Mouse (Mus musculus) erythroblast, adult 5-6 weeks (primary cell): ENCODE results near the gene Kif24. TPM values are rescaled to one million over a fixed set of nuclear protein-coding genes. Genes with fewer than 3 reads are reported as not detected.

Experiments used
- ATAC-seq: replicated peaks from 2 replicates; pipeline ENCODE4 v1.8.0; 2016; ENCODE audit warnings: moderate number of reproducible peaks, mild to moderate bottlenecking, moderate TSS enrichment, inconsistent platforms; ENCODE audit not compliant: poor library complexity, low FRiP score, severe bottlenecking
- total RNA-seq, 2 experiments: library from RNA; stranded (forward) in 1 of 2; stranded (reverse) in 1 of 2; fragments of 150-400 nt in 1 of 2; fragments of 200-764, 138-1000 nt in 1 of 2; gene quantifications; 2 replicates each; pipeline versions ENCODE4 v1.2.3 to v1.2.4; 2015 to 2017; ENCODE audit warnings: low replicate concordance in 2 of 2

The Kif24 gene
- total RNA-seq, 2 experiments from 2014 or later: 3.5 to 26.0 TPM

DNA sequence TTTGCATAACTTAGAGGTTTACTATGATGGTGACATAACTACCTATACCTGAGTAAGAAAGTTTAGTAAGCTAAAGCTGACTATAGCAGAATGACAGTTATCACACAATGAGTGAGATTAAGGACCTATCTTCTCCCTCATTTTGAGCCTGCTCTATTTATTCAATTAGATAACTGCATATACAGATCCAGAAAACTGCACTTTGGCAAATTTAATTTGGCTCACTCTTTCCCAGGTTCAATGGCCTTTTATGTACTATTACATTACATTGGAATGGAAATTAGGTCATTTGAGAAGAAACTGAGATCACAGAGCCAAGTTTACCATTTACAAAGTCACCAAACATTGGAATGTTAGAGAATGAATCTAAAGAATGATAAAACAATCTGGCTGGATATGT, 47.7 kb downstream of the Kif24 start:
- no peak for ATAC-seq

- ATAC-seq: no peak
These were observed 55.3 kb downstream of the Kif24 start for GRCm38 (mm10) chr4:41409341-41409740.

DNA sequence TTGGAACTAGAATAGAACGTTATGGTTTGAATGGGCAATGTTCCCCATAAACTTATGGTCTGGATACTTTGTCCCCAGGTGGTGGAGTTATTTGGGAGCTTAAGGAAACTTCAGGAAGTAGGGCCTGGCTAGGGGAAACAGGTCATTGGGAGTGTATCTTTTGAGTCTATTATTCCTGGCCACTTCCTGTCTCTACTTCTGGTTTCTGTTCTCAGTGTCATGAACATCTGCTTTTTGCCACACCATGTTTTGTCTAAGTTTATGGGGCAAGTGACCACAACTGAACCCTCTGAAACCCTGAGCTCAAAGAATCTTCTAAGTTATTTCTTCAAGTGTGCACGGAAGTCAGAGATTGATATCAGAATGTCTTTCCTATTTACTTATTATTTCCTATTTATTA, 57.3 kb downstream of the Kif24 start:
- ATAC-seq: no peak

DNA sequence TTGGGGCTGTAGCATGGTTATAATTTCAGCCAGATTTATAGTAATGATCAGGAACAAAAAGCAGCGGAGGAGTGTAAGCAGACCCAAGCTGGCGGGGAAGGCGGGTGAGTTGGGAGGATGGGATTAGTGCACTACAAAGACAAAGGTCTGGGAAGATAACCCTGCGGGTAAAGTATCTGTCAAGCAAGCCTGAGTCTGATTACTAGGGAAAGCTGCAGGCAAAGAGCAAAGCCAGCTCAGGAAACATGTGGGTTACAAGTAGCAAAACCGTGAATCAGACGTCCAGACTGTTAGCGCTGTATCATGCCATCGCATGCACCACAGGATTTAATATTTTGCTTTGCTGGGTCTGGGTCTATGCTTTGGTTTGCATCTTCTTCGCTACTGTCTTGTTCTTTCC, 58.1 kb downstream of the Kif24 start:
- no peak for ATAC-seq

GRCm38 (mm10) chr4:41401573-41401972, 63.1 kb downstream of the Kif24 start:
- no peak for ATAC-seq

- no peak for ATAC-seq
These were observed 63.5 kb downstream of the Kif24 start for GRCm38 (mm10) chr4:41401167-41401566.

DNA sequence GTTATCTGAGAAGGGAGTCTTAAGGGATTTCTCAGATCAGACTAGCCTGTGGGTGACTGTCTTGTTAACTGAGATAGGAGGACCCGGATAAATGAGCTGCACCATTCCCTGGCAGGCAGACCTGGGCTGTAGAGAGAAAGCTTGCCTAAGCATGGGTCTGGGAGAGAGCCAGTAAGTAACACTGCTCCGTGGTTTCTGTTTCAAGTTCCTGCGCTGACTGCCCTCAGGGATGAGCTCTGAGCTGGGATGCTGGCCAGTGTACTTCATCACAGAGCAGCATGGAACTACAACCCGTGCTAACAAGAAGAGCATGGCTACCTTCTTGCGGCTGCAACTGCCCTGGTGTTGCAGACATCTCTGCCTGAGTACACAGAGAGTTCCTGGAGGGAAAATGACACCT, 64.8 kb downstream of the Kif24 start:
- ATAC-seq: no peak

DNA sequence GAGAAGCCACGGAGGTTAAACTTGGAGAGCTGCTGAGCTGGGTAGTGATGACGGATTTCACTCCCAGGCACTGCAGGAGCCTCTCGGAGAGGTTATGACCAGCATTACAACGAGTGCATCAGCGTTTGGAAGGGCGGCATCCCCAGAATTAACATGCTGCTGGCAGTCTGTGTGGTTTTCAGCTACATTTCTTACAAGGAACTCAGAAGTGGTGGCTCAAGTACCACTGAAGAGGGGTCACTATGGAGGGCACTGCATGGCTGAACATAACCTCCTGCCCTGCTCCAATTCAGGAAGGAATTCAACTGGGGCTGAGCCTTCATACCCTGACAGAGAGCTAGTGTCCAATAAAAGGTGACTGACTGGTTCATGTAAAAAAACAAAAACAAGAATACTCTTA, 66.3 kb downstream of the Kif24 start:
- ATAC-seq: no peak

DNA sequence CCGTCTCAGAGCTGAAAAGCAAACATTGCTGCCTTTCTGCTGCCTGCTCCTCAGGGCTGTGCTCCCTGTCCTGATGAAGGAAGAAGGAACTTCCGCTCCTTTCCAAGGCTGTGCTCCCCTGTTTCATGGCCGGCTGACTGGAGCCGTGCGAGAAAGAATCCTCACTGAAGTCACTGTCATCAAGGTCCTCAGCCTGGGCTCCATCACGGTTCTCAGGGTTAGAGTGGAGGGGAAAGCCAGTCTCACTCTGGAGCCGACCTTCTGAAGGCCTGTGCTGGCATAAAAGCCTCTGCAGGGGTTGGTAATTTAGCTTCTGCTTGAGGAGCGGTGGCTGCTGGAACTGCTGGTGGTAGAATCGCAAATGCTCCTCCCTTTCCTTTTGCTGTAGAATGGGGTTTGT, 70.0 kb downstream of the Kif24 start:
- no peak for ATAC-seq

GRCm38 (mm10) chr4:41391015-41391414, 73.7 kb downstream of the Kif24 start:
- no peak for ATAC-seq

- peak; percentile 49 for ATAC-seq
These were observed 74.6 kb downstream of the Kif24 start for GRCm38 (mm10) chr4:41390122-41390521.

- ATAC-seq: no peak
These were observed 75.4 kb downstream of the Kif24 start for GRCm38 (mm10) chr4:41389240-41389639.

DNA sequence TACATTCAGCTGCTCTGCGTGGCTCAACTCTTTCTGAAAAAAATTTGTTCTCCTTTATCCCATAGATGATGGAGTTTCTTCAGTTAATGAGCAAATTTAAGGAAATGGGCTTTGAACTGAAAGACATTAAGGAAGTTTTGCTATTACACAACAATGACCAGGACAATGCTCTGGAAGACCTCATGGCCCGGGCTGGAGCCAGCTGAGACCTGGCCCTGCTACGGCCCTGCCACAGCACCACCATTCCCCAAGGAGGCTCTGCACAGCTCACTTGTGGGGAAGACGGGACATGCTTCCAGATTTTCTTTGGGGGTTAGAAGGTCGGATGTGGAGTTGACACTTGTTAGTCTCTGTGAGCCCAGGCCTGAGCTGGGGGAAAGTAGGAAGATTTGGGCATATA, 76.1 kb downstream of the Kif24 start:
- ATAC-seq: no peak

DNA sequence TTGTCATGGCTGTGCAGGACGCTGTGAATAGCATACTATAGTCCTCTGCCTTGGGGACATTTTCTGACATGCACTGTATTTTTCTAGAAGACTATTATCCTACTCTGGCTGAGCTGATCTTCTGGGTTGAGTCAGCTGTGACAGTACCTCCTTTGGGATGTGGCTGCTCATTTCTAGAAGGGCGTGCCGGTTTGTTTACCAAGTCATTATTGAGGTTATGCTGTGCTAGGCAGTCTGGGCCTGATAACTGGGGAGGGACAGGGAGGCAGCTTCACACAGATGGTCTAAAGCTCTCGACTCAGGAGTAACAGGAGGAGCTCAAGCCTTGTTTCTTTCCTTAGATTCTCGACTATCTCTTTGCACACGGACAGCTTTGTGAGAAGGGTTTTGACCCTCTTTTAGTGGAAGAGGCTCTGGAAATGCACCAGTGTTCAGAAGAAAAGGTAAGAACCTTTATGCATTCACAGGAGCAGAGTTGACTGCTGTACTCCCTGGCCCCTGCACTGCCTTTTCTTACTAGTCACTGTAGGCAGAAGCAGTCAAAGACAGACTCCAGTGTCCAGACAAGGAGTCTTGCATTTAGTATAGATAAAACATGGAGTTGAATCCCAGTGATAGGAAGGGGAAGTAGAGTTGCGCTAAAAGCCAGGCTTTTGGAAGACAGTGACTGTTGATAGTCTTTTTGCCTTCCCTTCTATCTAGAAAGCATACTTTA, 76.8 kb downstream of the Kif24 start:
- ATAC-seq: peak; percentile 87

GRCm38 (mm10) chr4:41386412-41386975, 78.2 kb downstream of the Kif24 start:
- ATAC-seq: no peak

DNA sequence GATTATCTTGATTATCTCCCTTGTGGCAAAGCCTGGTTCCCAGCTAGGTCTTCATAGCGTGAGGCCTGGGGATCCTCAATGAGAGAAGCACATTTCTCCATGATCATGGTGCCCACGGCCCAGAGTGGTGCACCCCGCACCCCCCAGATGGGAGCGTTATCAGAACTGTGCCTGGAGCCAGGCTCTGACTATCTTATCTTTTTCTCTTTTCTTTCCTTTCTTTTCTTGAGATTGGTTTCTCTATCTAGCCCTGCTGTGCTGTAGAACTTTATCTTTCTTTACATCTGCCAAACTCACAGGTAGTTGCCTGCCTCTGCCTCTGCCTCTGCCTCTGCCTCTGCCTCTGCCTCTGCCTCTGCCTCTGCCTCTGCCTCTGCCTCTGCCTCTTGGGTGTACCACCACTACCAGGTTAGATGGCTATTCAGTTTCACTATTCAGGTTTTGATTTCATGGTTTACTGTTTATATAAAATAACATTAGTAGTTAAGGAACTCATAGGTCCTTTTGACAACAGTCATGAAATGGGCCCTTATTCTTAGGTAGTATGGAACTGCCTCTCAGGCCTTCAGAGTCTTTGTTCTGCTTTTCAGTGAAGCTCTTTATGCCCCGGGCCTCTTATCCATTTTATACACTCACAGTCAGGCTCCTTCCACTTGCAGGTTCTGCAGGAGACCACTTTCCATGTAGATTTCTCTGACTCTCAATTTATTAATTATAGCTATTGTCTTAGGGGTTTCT, 83.3 kb downstream of the Kif24 start:
- ATAC-seq: no peak

- no peak for ATAC-seq
These were observed 87.1 kb downstream of the Kif24 start for GRCm38 (mm10) chr4:41377567-41377966.

DNA sequence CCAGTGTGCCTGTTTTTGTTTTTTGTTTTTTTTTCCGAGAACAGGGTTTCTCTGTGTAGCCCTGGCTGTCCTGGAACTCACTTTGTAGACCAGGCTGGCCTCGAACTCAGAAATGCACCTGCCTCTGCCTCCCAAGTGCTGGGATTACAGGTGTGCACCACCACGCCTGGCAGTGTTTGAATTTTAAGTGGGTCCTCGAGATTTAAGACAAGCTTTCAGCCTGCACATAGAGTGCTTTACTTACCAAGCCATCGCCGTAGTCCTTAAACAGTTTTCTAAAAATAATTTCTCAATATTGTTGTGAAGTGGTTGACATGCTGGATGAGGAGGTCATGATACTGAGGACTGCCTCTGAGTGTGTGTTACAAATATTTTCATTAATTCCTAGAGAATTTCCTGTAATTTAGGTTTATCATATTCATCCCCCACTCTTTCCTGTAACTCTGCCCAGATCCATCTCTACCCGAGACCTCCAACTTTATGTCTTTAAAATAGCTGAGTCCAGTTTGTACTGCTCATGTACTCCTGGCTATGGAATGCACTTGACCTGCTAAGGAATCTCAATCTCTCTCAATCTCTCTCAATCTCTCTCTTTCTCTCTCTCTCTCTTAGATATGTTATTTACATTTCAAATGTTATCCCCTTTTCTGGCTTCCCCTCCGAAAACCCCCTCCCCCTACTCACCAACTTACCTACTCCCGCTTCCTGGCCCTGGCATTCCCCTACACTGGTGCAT, 94.8 kb downstream of the Kif24 start:
- ATAC-seq: no peak

DNA sequence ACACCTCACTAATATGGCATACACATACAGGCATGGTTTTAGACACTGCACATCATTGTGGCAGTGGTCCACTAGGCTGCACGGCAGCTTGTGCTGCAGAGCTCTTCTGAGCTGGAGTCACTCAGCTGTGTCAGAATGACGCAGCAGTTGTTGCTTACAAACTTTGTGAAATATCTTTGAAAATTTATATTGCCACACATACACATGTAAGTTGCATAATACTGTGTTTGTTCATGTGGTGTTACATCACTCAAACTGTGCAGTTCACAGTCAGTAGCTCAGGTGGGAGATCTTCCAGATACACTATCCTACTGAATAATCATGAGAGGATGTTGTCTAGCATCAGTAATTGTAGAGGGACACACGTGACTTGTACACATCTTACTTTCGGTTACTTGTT, 96.5 kb downstream of the Kif24 start:
- peak; percentile 90 for ATAC-seq

GRCm38 (mm10) chr4:41361059-41361458, 103.6 kb downstream of the Kif24 start:
- ATAC-seq: no peak

DNA sequence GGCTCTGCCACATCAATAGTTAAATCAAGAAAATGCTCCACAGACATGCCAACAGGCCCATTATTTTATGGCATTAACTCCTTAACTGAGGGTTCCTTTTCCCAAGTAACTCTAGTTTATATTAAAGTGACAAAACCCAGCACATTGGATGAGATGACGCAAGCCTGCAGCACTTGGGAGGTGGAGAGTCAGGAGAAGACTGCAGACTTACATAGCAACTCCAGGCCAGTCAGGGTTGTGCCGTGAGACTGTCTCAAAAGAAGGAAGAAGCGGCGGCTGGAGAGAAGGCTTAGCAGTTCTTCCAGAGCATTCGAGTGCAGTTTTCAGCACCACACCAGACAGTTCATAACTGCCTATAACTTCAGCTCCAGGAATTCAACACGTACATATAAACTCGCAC, 105.3 kb downstream of the Kif24 start:
- no peak for ATAC-seq
